Mouse (Mus musculus) gastrocnemius, postnatal 10 days (tissue): ENCODE measurements around the gene Gm21440. TPM values are rescaled to one million over a fixed set of nuclear protein-coding genes. Genes with fewer than 3 reads are reported as not detected.
"Not testable (repeated sequence)": the region's sequence is repeated elsewhere in the genome, so short reads cannot be mapped to it uniquely, and the experiment has no call there.

ENCODE experiments used
- DNase-seq: peaks from one replicate; pipeline ENCODE4 v3.0.0; 2021; ENCODE audit warnings: mixed read lengths
- long read RNA-seq, 2 experiments: library from polyadenylated mRNA; stranded (forward); transcript quantifications; one replicate each; pipeline ENCODE4 v2.0.0; 2021
- total RNA-seq, 2 experiments: library from RNA; stranded (reverse); gene quantifications; 2 replicates each; pipeline ENCODE4 v1.2.3; 2021

The Gm21440 gene
- total RNA-seq = not detected
- long read RNA-seq, experiment 1 = 0 reads
- long read RNA-seq, experiment 2 = 0 reads

DNA sequence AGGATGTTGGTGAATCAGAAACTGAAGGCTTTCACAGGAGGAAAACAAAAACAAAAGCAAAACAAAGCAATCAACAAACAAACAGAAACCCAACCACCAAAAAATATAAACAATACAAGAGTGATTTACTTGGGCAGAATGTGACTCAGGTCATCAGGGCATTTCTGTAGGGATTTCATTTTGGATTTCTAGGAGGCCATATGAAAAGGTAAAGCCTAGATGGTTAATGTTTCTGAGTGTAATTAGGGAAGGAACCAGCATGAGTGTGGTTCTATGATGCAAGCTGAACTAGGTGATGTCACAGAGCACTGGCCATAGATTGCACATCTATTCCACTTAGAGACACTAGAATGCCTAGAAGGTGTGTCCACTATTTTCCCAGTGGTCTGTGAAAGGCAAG lies at the start of gene Gm21440, which contains the start of gene Gm21454:
Gene Gm21440, plus strand, starts transcription at position 301 of the 400 bp plus-strand sequence.
Gene Gm21454, plus strand, starts transcription at position 352 of the 400 bp plus-strand sequence.
- not testable (repeated sequence) for DNase-seq

GRCm38 (mm10) chrY:13223828-13224227 lies 28.4 kb upstream of the Gm21440 start, which contains the start of gene Gm21828:
Gene Gm21828 (minus strand): TSS chrY:13223928.
- not testable (repeated sequence) for DNase-seq

Other genes starting within 250 kb of the Gm21440 start
- gene Gm20807, start 209.5 kb upstream of the Gm21440 start, total RNA-seq = not detected
- not detected for gene Gm21891, start 118.9 kb upstream of the Gm21440 start, total RNA-seq
- gene Gm21425, start 90.4 kb upstream of the Gm21440 start, total RNA-seq = not detected
- not detected for gene Gm21828, start 28.5 kb upstream of the Gm21440 start, total RNA-seq
- not detected for gene Gm21454, start 51 bp downstream of the Gm21440 start, total RNA-seq
- not detected for gene Gm21725, start 96.7 kb downstream of the Gm21440 start, total RNA-seq
- gene Gm21866, start 213.2 kb downstream of the Gm21440 start, total RNA-seq = not detected
- not detected for gene Gm20773, start 241.6 kb downstream of the Gm21440 start, total RNA-seq